Mouse (Mus musculus) NIH3T3 (cell line): ENCODE measurements at regions not wholly inside any gene's neighbourhood (a gene's known extent, or its start where the extent isn't known, plus 50 kb on each side); places are given as distances from the start of the nearest gene placed in this dataset.
"Not testable (repeated sequence)": the region's sequence is repeated elsewhere in the genome, so short reads cannot be mapped to it uniquely, and the experiment has no call there.

Experiments
- DNase-seq: peaks from one replicate; pipeline ENCODE4 v3.0.0-alpha.2; 2012; ENCODE audit warnings: low read depth

DNA sequence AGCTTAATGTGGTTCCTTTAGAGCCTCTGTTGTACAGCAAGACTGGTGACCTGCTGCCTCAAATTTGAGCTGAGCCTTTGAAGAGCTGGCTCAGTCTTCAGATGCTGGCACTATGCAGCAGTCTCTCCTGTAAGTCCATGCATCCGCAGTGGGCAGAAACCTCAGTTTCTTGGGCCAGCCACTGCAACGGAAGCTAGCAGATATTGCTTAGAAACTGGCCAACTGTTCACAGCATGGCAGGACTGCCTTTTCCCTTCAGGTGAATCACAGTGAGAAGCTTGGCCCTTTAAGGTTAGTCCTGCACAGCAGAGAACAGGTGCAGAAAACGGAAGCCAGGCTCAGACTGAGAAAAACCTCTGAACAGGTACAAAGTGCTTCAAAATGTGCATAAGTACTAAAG, 1976.8 kb upstream of the G6pd2 start:
- no peak for DNase-seq

DNA sequence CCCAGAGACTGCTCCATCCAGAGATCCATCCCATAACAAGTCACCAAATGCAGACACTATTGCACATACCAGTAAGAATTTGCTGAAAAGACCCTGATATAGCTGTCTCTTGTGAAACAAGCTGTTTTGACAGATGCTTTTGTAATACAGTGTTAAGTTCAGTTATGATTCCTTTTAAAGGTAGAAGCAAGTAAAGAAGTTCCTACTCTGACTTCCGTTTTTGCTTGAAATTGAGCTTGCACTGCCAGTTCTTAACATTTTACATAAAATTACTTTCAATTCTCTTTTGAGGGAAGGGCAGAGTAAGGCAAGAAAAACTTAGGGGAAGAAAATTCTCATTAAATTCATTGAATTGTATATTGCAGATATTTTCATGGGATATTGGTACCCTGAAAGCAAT, 1962.9 kb upstream of the G6pd2 start:
- DNase-seq, result no peak

DNA sequence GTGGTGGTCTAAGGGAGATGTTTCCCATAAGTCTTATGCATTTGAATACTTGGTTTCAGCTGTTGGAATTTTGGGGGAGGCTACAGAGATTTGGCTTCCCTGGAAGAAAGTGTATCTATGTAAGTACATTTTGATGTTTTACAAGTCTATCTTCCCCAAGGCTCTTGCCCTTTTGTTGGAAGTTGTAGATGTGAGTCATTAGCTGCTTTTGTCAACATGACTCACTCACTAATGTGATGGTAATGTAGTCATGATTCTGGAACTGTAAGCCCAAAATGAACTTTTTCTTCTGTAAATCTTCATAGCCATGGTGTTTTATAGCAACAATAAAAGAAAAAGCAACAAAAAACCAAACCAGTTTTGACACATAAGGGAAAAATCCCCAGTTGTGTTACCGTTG, 1961.0 kb upstream of the G6pd2 start:
- DNase-seq, result no peak

DNA sequence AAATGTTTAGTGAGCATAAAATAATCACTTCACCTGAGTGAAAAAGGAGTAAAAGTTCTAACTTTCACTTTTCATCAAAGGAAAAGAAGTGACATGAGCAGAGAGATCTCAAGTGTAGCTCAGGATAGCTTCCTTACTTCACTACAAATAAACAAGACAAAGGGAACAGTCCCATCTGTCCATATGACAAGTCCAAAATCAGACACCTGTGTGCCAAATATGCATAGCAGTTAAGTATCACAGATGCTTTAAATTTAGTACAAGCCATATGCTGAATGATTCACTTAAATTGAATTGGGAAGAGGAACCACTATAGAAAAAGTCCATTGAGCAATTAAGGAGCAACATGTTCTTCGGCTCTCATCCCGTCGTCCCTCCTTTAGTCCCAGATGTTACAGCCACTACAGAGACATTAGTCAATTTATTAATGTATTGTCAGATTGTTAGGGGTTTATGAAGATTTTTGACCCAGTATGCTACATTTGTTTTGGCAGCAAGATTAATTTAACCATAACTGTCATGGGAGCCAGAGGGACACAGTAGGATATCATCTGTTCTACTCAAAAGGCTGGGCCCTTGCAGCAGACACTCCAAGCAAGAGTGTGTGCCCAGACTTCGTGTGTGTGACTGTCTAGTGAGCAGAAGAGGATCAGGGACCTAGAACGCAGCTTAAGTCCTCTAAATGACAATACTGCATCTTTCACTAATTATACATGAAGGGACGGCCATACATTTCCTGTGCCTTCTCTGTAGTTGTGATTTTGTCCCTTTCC, 1914.5 kb upstream of the G6pd2 start:
- no peak for DNase-seq

DNA sequence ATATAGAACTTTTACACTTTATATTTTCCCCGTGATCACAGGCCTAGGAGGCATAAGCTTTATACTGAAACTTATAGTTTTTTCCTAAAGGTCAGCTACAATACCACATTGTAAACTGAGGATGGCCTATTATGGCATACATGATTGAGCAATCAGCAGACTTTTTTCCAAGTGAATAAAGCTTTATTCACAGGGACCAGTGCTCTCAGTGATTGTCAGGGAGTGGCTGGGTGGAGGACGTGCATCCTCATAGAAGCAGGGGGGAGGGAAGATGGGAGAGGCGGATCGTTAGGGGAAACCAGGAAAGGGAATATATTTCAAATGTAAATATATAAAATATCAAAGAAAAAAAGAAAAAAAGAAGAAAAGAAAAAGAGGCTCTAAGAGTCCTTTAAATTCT, 1886.7 kb upstream of the G6pd2 start:
- no peak for DNase-seq

DNA sequence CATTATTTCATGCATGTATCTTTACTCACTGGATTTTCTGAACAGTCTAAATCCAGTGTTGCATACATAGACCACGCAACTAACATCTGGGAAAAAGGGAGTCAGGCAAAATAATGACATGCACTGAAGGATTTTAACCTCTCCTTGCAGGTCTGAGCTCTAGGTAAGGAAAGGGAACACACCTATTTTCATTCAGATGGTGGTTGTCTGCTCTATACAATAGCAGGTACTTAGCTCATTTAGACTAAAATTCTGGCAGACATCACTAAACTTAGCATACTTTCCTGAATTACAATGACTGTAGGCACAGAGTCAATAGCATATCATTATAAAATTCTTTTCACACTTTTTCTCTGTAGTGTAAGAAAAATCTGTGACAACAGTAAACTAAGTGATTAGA, 1867.8 kb upstream of the G6pd2 start:
- no peak for DNase-seq

DNA sequence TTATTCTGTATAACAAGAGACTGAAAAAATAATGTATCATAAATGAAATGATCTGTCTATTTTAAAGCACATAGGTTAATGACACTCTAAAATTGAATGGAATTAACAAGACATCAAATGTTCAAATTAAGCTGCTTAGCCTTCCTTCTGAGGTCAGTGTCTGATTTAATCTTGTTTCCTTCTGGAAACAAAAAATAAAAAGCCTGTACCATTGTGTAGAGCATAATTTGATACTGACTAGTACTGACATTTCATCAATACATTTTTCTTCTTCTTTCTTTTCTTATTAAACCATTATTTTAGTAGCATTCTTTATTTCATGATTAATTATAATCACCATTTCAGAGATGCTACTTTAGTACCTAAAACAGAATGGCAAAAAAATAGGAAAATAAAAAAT, 1862.9 kb upstream of the G6pd2 start:
- no peak for DNase-seq

DNA sequence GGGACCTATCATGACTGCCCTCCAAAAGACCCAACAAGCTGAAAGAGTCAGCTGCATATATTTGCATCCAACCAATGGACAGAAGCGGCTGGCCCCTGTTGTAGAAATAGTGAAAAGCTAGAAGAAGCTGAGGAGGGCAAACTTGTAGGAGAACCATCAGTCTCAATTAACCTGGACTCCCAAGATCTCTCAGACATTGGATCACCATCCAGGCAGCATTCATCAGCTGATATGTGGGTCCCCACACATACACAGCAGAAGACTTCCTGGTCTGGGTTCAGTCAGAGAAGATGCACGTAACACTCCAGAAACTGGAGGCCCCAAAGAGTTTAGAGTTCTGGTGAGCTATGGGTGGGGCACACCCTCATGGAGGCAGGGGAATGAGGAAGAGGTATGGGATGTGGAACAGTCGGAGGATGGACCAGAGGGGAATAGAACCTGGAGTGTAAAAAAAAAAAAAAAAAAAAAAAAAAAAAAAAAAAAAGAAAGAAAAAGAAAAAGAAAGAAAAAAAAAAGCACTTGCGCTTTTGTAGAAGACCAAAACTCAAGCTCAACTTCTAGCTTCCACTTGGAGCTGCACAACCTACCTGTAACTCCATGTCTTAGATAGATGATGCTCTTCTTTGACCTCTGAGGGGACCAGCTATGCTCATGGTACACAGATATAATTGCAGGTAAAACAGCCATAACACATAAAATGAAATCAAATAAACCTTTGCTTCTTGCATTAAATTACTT, 1860.6 kb upstream of the G6pd2 start:
- no peak for DNase-seq

DNA sequence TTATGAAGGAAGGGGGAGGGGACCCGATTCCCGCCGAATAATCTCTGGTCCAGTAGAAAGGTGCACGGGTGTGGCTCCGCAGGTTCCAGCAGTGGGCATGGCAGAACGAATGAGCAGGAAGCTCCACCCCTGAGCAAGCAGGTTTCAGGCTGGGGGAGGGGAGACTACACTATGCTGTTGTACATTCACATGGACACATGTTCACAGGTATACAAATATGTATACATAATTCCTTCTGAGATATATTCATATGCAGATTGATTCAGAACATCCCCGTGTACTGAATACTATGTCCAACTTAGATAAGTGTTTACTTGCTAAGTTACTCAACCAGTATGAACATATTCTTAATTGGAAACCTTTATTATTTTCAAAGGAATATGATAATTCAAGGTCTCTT, 1852.4 kb upstream of the G6pd2 start:
- DNase-seq, result not testable (repeated sequence)

DNA sequence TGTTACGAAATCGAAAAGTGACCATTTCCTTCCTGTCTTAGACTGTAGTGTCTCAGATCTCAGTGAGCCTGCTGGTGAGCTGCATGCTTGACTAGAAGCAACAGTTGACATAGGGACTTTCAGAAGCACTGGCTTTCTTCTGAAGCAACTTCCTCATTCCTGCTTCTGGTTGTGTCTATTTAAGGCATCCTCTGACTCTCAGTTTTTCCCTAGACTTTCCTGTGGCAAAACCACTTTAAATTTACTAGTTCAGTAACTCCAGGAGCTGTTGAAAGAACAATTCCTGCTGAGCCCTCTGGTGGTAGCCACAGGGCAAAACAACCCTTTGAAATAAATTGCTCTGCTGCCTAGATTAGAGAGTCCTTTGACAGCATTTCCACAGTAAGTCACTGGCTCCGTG, 1811.9 kb upstream of the G6pd2 start:
- no peak for DNase-seq

DNA sequence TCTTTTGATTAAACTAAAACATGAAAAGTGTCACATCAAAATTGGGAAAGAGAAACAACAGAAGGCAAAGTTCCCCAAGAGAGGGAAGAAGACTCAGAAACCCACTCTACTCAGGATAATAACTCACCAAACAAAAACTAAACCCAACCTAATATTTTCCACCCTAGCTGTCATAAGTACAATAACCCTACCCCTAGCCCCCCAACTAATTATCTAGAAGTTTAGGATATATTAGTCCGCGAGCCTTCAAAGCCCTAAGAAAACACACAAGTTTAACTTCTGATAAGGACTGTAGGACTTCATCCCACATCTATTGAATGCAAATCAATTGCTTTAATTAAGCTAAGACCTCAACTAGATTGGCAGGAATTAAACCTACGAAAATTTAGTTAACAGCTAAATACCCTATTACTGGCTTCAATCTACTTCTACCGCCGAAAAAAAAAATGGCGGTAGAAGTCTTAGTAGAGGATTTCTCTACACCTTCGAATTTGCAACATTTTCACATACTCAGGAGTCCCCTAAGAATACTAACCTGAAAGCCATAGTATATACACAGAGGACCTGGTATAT, 1765.9 kb upstream of the G6pd2 start:
- DNase-seq, result peak; percentile 20

DNA sequence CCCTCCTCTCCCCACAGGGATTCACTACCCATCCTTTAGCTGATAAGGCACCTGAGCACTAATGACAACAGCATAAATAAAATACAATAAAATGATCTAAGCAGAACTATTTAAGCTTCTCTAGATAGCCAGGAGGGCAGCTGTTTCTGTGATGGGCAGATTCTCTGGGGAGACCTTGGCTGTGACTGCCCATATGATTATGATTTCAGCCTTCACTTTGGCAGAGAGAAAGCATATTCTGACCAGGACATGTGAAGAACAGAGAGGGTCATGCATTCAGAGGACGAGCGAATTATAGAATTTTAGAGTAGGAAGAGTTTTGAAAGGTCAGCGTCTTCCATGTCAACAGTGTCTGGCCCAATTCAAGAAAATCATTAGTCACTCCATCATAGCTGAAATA, 1759.6 kb upstream of the G6pd2 start:
- no peak for DNase-seq

DNA sequence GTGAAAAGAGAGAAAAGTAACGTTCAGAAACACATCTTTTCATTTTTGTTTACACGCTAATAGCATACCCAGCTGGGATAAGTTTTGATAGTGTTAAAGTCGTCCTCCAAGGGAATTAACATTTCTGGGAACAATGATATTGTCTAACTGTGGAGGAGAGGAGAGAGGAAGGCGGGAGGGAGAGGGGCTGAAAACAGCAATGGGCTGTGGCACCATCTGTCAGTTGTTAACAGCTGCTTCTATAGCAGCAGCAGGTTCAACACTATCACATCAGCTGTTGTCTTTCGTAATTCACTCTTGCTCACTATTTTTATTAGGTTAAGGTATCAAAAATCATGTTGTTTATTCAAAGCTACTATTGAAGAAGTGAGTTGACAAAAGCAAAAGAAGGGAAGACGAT, 1747.4 kb upstream of the G6pd2 start:
- DNase-seq, result no peak
